Mouse (Mus musculus) activated CD4-positive, CD25-positive, alpha-beta regulatory T cell, adult 4 months (primary cell): ENCODE measurements around the gene Nek2. TPM values are rescaled to one million over a fixed set of nuclear protein-coding genes. Genes with fewer than 3 reads are reported as not detected.

Experiments
- ATAC-seq: one replicate; pipeline ENCODE4 v1.8.0; 2017
- polyA plus RNA-seq, 2 experiments: library from polyadenylated mRNA; unstranded; fragments of 100-300 nt; shearing (Covaris generic); gene quantifications; one replicate each; pipeline ENCODE4 v1.2.1; 2017

The Nek2 gene
- polyA plus RNA-seq, 2 experiments from 2014 or later, result 4.4 to 5.0 TPM

- no peak for ATAC-seq
Observed at GRCm38 (mm10) chr1:191859847-191860246, 38.6 kb downstream of the Nek2 start.

- ATAC-seq, result no peak
Observed at GRCm38 (mm10) chr1:191861247-191861646, 40.0 kb downstream of the Nek2 start.

- no peak for ATAC-seq
Observed at GRCm38 (mm10) chr1:191863833-191864550, 42.7 kb downstream of the Nek2 start.

- ATAC-seq, result no peak
Observed at GRCm38 (mm10) chr1:191864551-191865027, 43.3 kb downstream of the Nek2 start.

- no peak for ATAC-seq
Observed at GRCm38 (mm10) chr1:191872076-191872710, 50.9 kb downstream of the Nek2 start.

- ATAC-seq, result no peak
Observed at GRCm38 (mm10) chr1:191875006-191875405, 53.8 kb downstream of the Nek2 start.

GRCm38 (mm10) chr1:191875683-191876305 is 54.5 kb downstream of the Nek2 start:
- ATAC-seq, result no peak

- no peak for ATAC-seq
Observed at GRCm38 (mm10) chr1:191877681-191878080, 56.4 kb downstream of the Nek2 start.

GRCm38 (mm10) chr1:191878518-191878921 is 57.3 kb downstream of the Nek2 start:
- ATAC-seq, result no peak

- ATAC-seq, result no peak
Observed at GRCm38 (mm10) chr1:191880247-191880646, 59.0 kb downstream of the Nek2 start.

GRCm38 (mm10) chr1:191880921-191881609 is 59.8 kb downstream of the Nek2 start:
- no peak for ATAC-seq

GRCm38 (mm10) chr1:191881663-191882062 is 60.4 kb downstream of the Nek2 start:
- no peak for ATAC-seq

Other genes with a start within 250 kb of the Nek2 start
- gene Dtl, start 245.9 kb upstream of the Nek2 start, polyA plus RNA-seq, result 10 to 100 TPM; 11.2 to 16.9 TPM
- gene Ints7, start 245.8 kb upstream of the Nek2 start, polyA plus RNA-seq, result 10 to 100 TPM; 36.7 to 41.6 TPM
- gene Lpgat1, start 103.6 kb upstream of the Nek2 start, polyA plus RNA-seq, result 1 to 10 TPM; 6.2 to 6.6 TPM
- 1 to 10 TPM; 1.2 to 1.4 TPM for gene Slc30a1, start 85.3 kb downstream of the Nek2 start, polyA plus RNA-seq
- under 1 TPM; 0.37 to 0.63 TPM for gene Rd3, start 155.9 kb downstream of the Nek2 start, polyA plus RNA-seq